Mouse (Mus musculus) myocyte (in vitro differentiated cells): ENCODE data around the gene Tgfbr1.

Source experiments
- CEBPB ChIP-seq: IDR thresholded peaks from 2 replicates; pipeline ENCODE4 v1.6.1; 2011; ENCODE audit warnings: mild to moderate bottlenecking, moderate library complexity; ENCODE audit not compliant: poor library complexity, insufficient read depth, severe bottlenecking
- MAX ChIP-seq: IDR thresholded peaks from one replicate; pipeline ENCODE4 v1.6.1; 2011; ENCODE audit warnings: low read depth, mild to moderate bottlenecking, control low read depth
- POLR2A ChIP-seq: IDR thresholded peaks from one replicate; pipeline ENCODE4 v1.6.1; 2011; ENCODE audit warnings: low read depth, mild to moderate bottlenecking, control low read depth, moderate library complexity; ENCODE audit not compliant: insufficient read length
- POLR2AphosphoS2 ChIP-seq: IDR thresholded peaks from one replicate; pipeline ENCODE4 v1.6.1; 2011; ENCODE audit warnings: low read depth, control low read depth; ENCODE audit not compliant: insufficient read length
- TCF12 ChIP-seq: IDR thresholded peaks from one replicate; pipeline ENCODE4 v1.6.1; 2011; ENCODE audit warnings: mild to moderate bottlenecking, control low read depth; ENCODE audit not compliant: poor library complexity, insufficient read depth, severe bottlenecking
- USF1 ChIP-seq: IDR thresholded peaks from one replicate; pipeline ENCODE4 v1.6.1; 2011; ENCODE audit warnings: low read depth, mild to moderate bottlenecking, control low read depth, moderate library complexity

DNA sequence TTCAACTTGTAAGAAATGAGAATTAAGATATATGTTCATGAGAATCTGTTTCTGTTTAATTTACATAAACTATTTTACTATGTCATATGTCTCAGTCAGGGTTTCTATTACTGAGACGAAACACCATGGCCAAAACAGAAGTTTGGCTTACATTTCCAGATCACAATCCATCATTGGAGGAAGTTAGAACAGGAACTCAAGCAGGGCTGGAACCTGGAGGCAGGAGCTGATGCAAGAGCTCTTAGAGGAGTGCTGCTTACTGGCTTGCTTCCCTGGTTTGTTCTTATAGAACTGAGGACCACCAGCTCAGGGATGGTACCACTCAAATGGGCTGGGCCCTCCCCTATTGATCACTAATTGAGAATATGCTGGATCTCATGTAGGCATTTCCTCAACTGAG is 25.7 kb downstream of the Tgfbr1 start:
- TF ChIP-seq TCF12, result no peak
- TF ChIP-seq POLR2A, result no peak
- TF ChIP-seq POLR2AphosphoS2, result no peak
- no peak for TF ChIP-seq USF1
- no peak for TF ChIP-seq MAX
- TF ChIP-seq CEBPB, result no peak
